Mouse (Mus musculus) naive thymus-derived CD4-positive, alpha-beta T cell, adult 5 months (primary cell): ENCODE data around the gene Fam83c. TPM values are rescaled to one million over a fixed set of nuclear protein-coding genes. Genes with fewer than 3 reads are reported as not detected.

Source experiments
- polyA plus RNA-seq: library from polyadenylated mRNA; unstranded; fragments of 100-300 nt; shearing (Covaris generic); gene quantifications from one replicate; pipeline ENCODE4 v1.2.1, GENCODE M21; 2017

Fam83c gene
- polyA plus RNA-seq: not detected

DNA sequence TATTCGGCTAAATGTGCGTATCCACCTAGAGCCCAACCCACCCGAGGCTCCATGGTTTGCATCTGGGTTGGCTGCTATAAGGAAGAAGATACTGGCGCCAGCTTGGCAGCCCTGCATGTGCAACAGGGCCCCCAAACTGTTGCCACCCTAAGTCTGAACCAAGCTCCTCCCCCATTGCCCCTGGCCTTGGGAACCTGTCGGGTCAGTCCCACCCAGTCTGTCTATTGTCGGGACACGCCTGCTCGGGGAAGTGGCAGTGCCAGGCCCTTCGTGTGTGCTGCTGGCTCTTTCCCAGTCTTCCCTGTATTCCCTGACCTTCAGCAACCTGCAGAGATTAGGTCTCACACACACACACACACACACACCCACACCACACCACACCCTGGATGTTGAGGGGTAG lies at the start of gene Fam83c:
Gene Fam83c, minus strand, starts transcription at position 123 of the 400 bp plus-strand sequence.

DNA sequence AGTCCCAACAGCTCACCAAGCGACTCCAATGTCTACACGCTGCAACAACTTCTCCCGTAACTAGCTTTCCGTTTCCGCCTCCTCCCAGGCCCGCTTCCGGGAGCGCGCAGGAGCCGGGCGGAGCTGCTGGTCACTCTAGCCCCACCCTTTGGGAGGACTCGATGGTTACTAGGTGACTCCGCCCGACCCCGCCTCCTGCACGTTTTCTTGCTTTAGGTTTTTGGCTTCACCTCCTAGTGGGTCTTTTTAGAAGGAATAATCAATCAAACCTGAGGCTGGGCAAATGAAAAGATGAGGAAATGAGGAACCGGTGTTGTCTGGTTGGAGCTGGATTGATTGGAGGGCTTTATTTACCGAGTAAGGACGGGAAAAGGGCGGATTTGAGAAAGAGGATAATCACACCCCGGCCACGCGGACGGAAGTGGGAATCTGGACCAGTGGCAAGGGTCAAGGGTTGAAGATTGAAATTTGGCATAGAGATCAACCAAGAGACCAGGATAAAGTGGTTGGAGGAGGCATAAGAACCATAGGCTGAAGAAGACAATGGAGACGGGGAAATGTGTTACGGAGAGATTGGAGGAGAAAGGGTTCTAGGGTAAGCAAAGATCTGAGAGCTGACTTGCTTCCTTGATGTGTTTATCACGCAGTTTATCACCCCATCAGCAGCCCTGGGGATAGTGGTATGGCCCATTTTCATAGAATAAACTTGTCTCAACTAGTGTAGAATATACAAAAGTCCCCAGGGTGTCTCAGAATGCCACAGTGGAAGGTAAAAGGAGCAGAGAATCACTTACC lies 7.8 kb downstream of the Fam83c start, which contains the start of gene Eif6:
Gene Eif6, minus strand, starts transcription at position 296 of the 795 bp plus-strand sequence.

DNA sequence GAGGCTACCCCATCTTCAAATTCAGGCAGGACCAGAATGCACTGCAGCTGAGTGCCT lies 15.4 kb downstream of the Fam83c start, which contains the start of gene BC029722:
Gene BC029722, minus strand, starts transcription at position 35 of the 57 bp plus-strand sequence.

Other genes with a start within 250 kb of the Fam83c start
- 15.8 TPM for gene Gss, start 242.0 kb downstream of the Fam83c start, polyA plus RNA-seq
- 0.22 TPM for gene Myh7b, start 223.6 kb downstream of the Fam83c start, polyA plus RNA-seq
- 241 TPM for gene Trpc4ap, start 142.5 kb downstream of the Fam83c start, polyA plus RNA-seq
- 47.7 TPM for gene Edem2, start 105.4 kb downstream of the Fam83c start, polyA plus RNA-seq
- not detected for gene Gm17581, start 99.0 kb downstream of the Fam83c start, polyA plus RNA-seq
- gene Procr, start 83.7 kb downstream of the Fam83c start, polyA plus RNA-seq: not detected
- 0.09 TPM for gene Mmp24, start 59.5 kb downstream of the Fam83c start, polyA plus RNA-seq
- 37.9 TPM for gene BC029722, start 15.4 kb downstream of the Fam83c start, polyA plus RNA-seq
- gene Eif6, start 7.9 kb downstream of the Fam83c start, polyA plus RNA-seq: 168 TPM
- gene Uqcc1, start 95.5 kb upstream of the Fam83c start, polyA plus RNA-seq: 45.5 TPM
- not detected for gene Gm15557, start 105.9 kb upstream of the Fam83c start, polyA plus RNA-seq
- not detected for gene Gdf5, start 110.5 kb upstream of the Fam83c start, polyA plus RNA-seq
- gene Cep250, start 121.6 kb upstream of the Fam83c start, polyA plus RNA-seq: 19.3 TPM
- 2.7 TPM for gene 6430550D23Rik, start 173.1 kb upstream of the Fam83c start, polyA plus RNA-seq
- gene Ergic3, start 173.2 kb upstream of the Fam83c start, polyA plus RNA-seq: 78.5 TPM
- gene Fer1l4, start 218.1 kb upstream of the Fam83c start, polyA plus RNA-seq: not detected
- 3.5 TPM for gene Spag4, start 230.3 kb upstream of the Fam83c start, polyA plus RNA-seq